Mouse (Mus musculus) liver, postnatal 0 days (tissue): ENCODE data around the gene Cadm2. TPM values are rescaled to one million over a fixed set of nuclear protein-coding genes. Genes with fewer than 3 reads are reported as not detected.

Experiments
- ATAC-seq: fragments of 200-750 bp; cut with Nextera tagmentation; 2 replicates; pipeline ENCODE4 v1.8.0; 2017; ENCODE audit warnings: mild to moderate bottlenecking, moderate library complexity
- DNase-seq: peaks from one replicate; pipeline ENCODE4 v3.0.0-alpha.2; 2016
- H3K27ac ChIP-seq: fragments of 300-500 bp; sonication (generic); 2 replicates; pipeline ENCODE4 v1.5.1; 2014; ENCODE audit warnings: antibody characterized with exemption, moderate library complexity, mild to moderate bottlenecking, low read depth
- H3K27me3 ChIP-seq: fragments of 300-500 bp; sonication (generic); 2 replicates; pipeline ENCODE4 v1.6.1; 2014; ENCODE audit warnings: low read length, control low read depth, mixed read lengths; ENCODE audit not compliant: insufficient read depth
- H3K36me3 ChIP-seq: fragments of 300-500 bp; sonication (generic); replicated peaks from 2 replicates; pipeline ENCODE4 v1.6.1; 2014; ENCODE audit warnings: mild to moderate bottlenecking, control low read depth, low read length, moderate library complexity, mixed read lengths; ENCODE audit not compliant: insufficient read depth
- H3K4me1 ChIP-seq: fragments of 300-500 bp; sonication (generic); 2 replicates; pipeline ENCODE4 v1.6.1; 2014; ENCODE audit warnings: antibody characterized with exemption, mild to moderate bottlenecking, control low read depth; ENCODE audit not compliant: insufficient read depth
- H3K4me2 ChIP-seq: fragments of 300-500 bp; sonication (generic); 2 replicates; pipeline ENCODE4 v1.6.1; 2014; ENCODE audit warnings: low read depth, mild to moderate bottlenecking, low read length, moderate library complexity, mixed read lengths
- H3K4me3 ChIP-seq: fragments of 300-500 bp; sonication (generic); 2 replicates; pipeline ENCODE4 v1.5.1; 2014; ENCODE audit warnings: low read depth, low read length
- H3K9ac ChIP-seq: fragments of 300-500 bp; sonication (generic); replicated peaks from 2 replicates; pipeline ENCODE4 v1.6.1; 2014; ENCODE audit warnings: mild to moderate bottlenecking, moderate library complexity
- H3K9me3 ChIP-seq: fragments of 300-500 bp; sonication (generic); 2 replicates; pipeline ENCODE4 v1.6.1; 2016; ENCODE audit warnings: mild to moderate bottlenecking, control low read depth, low read length, mixed read lengths
- CTCF ChIP-seq: sonication (generic); IDR thresholded peaks from 2 replicates; pipeline ENCODE4 v1.5.1; 2016; ENCODE audit warnings: antibody characterized with exemption, low read depth
- EP300 ChIP-seq: IDR thresholded peaks from 2 replicates; pipeline ENCODE4 v1.6.1; 2016; ENCODE audit warnings: antibody characterized with exemption, low read depth, mild to moderate bottlenecking
- WGBS: fragments of 180-500 bp; shearing (Covaris S2); extraction: QIAGEN DNeasy Blood & Tissue Kit; methylation state at CpG from one replicate; pipeline ENCODE4 v1.1.7; 2014; ENCODE audit not compliant: insufficient replicate concordance; 5-methylcytosine and 5-hydroxymethylcytosine counted together
- polyA plus RNA-seq: library from polyadenylated mRNA; unstranded; fragments of >200 nt; fragmentation: Nextera tagmentation; extraction: Ambion mirVana; gene quantifications from 2 replicates; pipeline ENCODE4 v1.2.1, GENCODE M21; 2015

Gene Cadm2
- polyA plus RNA-seq, 1 experiment from 2014 or later: not detected

DNA sequence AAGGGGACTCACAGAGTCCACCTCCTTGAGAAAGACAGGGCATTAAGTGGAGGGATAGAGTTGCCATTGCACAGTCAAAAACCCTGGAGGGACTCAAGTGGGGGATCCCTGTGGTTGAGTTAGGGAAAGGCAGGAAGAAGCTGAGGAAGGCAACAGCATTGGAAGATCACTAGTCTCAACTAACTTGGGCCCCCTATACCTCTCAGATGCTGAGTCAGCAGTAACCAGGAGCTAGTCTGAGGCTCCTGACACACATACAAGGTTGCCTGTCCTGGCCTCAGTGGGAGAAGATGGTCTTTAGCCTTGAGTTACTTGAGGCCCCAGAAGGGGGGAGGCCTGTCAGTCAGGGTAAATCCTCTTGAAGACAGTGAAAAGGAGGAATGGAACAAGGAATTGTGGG, 417.4 kb downstream of the Cadm2 start:
- no peaks in the 10 kb centered on the region for H3K4me1 ChIP-seq
- no peak overlapping the region for H3K27ac ChIP-seq
- H3K4me3 ChIP-seq: no peak overlapping the region
- H3K9ac ChIP-seq: no peak overlapping the region
- no peaks in the 10 kb centered on the region for H3K27me3 ChIP-seq
- H3K4me2 ChIP-seq: no peak overlapping the region
- H3K36me3 ChIP-seq: no peaks in the 10 kb centered on the region
- DNase-seq (no peak), ATAC-seq (no peak)
- TF ChIP-seq CTCF (no peak), EP300 (no peak)
- no peaks in the 10 kb centered on the region for H3K9me3 ChIP-seq

DNA sequence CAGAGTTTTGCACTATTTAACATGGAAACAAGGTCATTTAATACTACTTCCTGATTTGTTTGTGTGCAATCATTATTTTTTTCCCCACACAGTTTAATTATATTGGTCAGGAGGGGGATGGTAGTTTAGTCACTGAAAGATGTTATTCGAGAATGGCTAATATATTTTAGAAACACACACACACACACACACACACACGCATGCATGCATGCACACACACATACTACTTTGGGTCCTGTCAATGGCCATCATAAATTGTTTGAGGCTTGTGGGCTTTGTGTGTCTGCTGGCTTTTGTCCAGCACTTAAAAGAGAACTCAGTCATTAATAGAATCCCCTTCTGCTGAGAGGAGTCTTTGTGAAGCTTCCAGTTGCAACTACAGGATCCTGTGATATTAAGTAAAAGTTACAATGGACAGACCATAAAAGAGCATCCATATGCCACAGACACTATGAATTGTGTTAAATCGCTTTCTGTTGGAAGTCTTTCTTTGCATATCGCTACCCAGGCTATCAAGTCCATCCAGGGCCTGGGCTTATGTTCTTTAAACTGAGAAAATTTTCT, 427.8 kb downstream of the Cadm2 start:
- TF ChIP-seq CTCF (no peak), EP300 (no peak)
- WGBS: 82% methylated on average over 4 of the region's 4 CpGs
- Histone ChIP-seq H3K36me3 (no peaks in the 10 kb centered on the region), H3K4me2 (no peak overlapping the region), H3K27ac (no peak overlapping the region), H3K9me3 (no peaks in the 10 kb centered on the region), H3K9ac (no peak overlapping the region), H3K4me3 (no peak overlapping the region), H3K27me3 (no peaks in the 10 kb centered on the region), H3K4me1 (no peaks in the 10 kb centered on the region)
- DNase-seq (no peak), ATAC-seq (no peak)

DNA sequence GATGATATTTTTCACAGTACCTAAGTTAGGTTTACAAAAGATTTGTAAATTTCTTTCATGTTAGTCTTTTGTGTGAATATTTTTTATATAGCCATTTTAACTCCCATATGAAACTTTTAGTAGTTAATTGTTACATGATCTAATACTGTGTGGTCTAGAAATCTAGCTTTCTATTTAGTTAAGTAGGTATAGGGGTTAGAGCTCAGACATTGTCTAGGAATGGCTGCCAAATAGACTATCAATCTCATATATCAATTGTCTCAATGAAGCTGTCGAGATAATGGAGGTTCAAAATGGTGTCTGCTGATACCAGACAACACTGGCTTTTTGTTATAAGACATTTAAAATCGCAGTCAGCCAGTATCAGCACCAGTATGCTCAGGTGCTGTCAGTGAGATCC, 428.3 kb downstream of the Cadm2 start:
- Histone ChIP-seq H3K4me2 (no peak overlapping the region), H3K4me3 (no peak overlapping the region), H3K4me1 (no peaks in the 10 kb centered on the region), H3K27ac (no peak overlapping the region), H3K36me3 (no peaks in the 10 kb centered on the region), H3K27me3 (no peaks in the 10 kb centered on the region), H3K9ac (no peak overlapping the region), H3K9me3 (no peaks in the 10 kb centered on the region)
- no peak for ATAC-seq
- WGBS: 52% methylated on average over 2 of the region's 2 CpGs
- TF ChIP-seq CTCF (no peak), EP300 (no peak)
- no peak for DNase-seq

DNA sequence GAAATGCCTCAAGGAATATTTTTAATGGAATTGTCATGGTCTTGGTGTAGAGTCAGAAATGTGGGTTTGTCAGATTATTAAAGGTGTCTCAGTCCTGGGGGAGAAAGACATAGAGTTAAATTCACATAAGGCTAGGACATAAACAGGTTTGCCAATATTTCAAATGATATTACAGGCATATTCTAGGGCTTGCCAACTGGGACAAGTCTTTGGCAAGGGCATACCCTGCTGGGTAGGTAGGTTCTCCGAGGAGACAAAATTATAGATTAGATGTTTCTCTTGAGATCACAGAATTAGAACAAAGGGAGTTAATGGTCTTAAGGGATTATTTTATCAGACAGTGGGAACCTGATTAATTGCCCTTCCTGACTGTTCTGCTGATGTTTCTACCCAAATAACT, 434.4 kb downstream of the Cadm2 start:
- H3K27me3 ChIP-seq: no peaks in the 10 kb centered on the region
- H3K9ac ChIP-seq: no peak overlapping the region
- ATAC-seq (no peak), DNase-seq (no peak)
- no peaks in the 10 kb centered on the region for H3K9me3 ChIP-seq
- no peaks in the 10 kb centered on the region for H3K36me3 ChIP-seq
- H3K27ac ChIP-seq: no peak overlapping the region
- no peak overlapping the region for H3K4me3 ChIP-seq
- 79% methylated on average over 1 of the region's 1 CpGs for WGBS
- TF ChIP-seq EP300 (no peak), CTCF (no peak)
- H3K4me2 ChIP-seq: no peak overlapping the region
- no peaks in the 10 kb centered on the region for H3K4me1 ChIP-seq

DNA sequence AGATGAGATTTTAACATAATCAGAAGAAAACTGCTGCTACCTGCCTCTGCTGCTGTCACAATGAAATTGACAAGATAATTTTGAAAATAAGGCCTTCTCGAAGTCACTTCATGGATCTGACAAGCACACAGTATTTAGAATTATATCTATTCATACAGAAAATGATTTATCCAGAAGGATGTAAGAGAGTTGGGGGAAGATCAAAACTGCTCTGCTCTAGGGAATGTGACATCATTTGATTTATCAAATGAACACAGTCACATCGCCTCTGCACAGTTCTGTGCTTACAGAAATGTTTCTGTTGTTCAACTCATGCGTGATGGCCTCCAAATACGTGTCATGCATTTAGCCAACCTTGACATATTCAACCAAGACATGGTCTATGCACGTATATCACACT, 437.8 kb downstream of the Cadm2 start:
- H3K27me3 ChIP-seq: no peaks in the 10 kb centered on the region
- H3K4me2 ChIP-seq: no peak overlapping the region
- no peaks in the 10 kb centered on the region for H3K4me1 ChIP-seq
- no peaks in the 10 kb centered on the region for H3K36me3 ChIP-seq
- ATAC-seq (no peak), DNase-seq (no peak)
- no peak overlapping the region for H3K4me3 ChIP-seq
- WGBS: 78% methylated on average over 5 of the region's 5 CpGs
- H3K9me3 ChIP-seq: no peaks in the 10 kb centered on the region
- no peak overlapping the region for H3K27ac ChIP-seq
- H3K9ac ChIP-seq: no peak overlapping the region
- TF ChIP-seq CTCF (no peak), EP300 (no peak)

DNA sequence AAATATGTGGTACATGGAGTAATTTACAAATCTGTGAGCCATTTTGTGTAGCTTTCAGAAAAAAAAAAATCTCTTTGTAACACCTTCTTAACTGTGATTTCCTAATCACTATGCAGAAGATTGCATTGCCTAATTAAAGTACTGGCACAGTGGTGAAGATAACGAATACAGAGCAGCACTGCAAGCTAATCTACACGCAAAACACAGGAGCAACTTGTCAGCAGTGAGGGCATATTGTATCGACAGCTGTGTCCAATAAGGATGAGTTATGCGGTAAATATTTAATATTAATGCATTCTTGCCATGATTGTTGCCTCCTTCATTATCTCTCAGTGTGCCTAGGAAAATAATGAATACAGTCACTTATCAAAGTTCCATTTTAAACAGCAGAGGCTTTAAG, 445.3 kb downstream of the Cadm2 start:
- H3K27me3 ChIP-seq: no peaks in the 10 kb centered on the region
- WGBS: 75% methylated on average over 4 of the region's 4 CpGs
- TF ChIP-seq CTCF: no peak
- no peak for TF ChIP-seq EP300
- no peaks in the 10 kb centered on the region for H3K9me3 ChIP-seq
- DNase-seq (no peak), ATAC-seq (no peak)
- no peak overlapping the region for H3K27ac ChIP-seq
- no peak overlapping the region for H3K4me3 ChIP-seq
- no peaks in the 10 kb centered on the region for H3K4me1 ChIP-seq
- H3K4me2 ChIP-seq: no peak overlapping the region
- no peak overlapping the region for H3K9ac ChIP-seq
- no peaks in the 10 kb centered on the region for H3K36me3 ChIP-seq
